Mouse (Mus musculus) B cell, adult (primary cell): Measurements from ENCODE around the gene Bivm. TPM values are rescaled to one million over a fixed set of nuclear protein-coding genes. Genes with fewer than 3 reads are reported as not detected.

Experiments
- total RNA-seq: library from RNA; stranded (reverse); gene quantifications from 4 replicates; pipeline ENCODE4 v1.2.4, GENCODE M21; 2023; ENCODE audit not compliant: inconsistent age

Gene Bivm
- total RNA-seq = 4.3 to 4.6 TPM (median 4.4 TPM) in 4 replicates

GRCm38 (mm10) chr1:44118239-44119054, at the start of gene Bivm, which contains the start of gene Kdelc1:
Gene Bivm, plus strand, starts transcription at chr1:44118957.
Gene Kdelc1, minus strand, starts transcription at chr1:44118808.

GRCm38 (mm10) chr1:44102259-44102717, 16.5 kb upstream of the Bivm start, which contains the start of gene Tex30:
Gene Tex30, minus strand, starts transcription at chr1:44102441.

GRCm38 (mm10) chr1:44147563-44148381, 29.0 kb downstream of the Bivm start, which contains the start of gene Ercc5:
Gene Ercc5, plus strand, starts transcription at chr1:44147744.

Other genes with a start within 250 kb of the Bivm start
- gene Tpp2, start 185.3 kb upstream of the Bivm start, total RNA-seq = 76.5 to 82.1 TPM (median 78.0 TPM) in 4 replicates
- not detected in 4 replicates for gene Mettl21c, start 98.9 kb upstream of the Bivm start, total RNA-seq
- 0.18 to 0.45 TPM (median 0.26 TPM) in 4 replicates for gene Gm8251, start 57.0 kb upstream of the Bivm start, total RNA-seq
- 35.4 to 49.9 TPM (median 41.0 TPM) in 4 replicates for gene Tex30, start 16.5 kb upstream of the Bivm start, total RNA-seq
- gene Kdelc1, start 149 bp upstream of the Bivm start, total RNA-seq = 2.2 to 4.2 TPM (median 2.8 TPM) in 4 replicates
- gene Ercc5, start 28.8 kb downstream of the Bivm start, total RNA-seq = 20.7 to 28.4 TPM (median 25.0 TPM) in 4 replicates
- not detected in 4 replicates for gene Mettl21e, start 100.0 kb downstream of the Bivm start, total RNA-seq